Mouse (Mus musculus) kidney, postnatal 14 days (tissue): ENCODE measurements around the gene Prss53.
A peak's percentile ranks its signal among the peaks of the same experiment; 100 is the strongest.
"Not testable (repeated sequence)": the region's sequence is repeated elsewhere in the genome, so short reads cannot be mapped to it uniquely, and the experiment has no call there.

ENCODE experiments used
- DNase-seq: peaks from one replicate; pipeline ENCODE4 v3.0.0; 2022; ENCODE audit warnings: mixed read lengths

Prss53 gene

DNA sequence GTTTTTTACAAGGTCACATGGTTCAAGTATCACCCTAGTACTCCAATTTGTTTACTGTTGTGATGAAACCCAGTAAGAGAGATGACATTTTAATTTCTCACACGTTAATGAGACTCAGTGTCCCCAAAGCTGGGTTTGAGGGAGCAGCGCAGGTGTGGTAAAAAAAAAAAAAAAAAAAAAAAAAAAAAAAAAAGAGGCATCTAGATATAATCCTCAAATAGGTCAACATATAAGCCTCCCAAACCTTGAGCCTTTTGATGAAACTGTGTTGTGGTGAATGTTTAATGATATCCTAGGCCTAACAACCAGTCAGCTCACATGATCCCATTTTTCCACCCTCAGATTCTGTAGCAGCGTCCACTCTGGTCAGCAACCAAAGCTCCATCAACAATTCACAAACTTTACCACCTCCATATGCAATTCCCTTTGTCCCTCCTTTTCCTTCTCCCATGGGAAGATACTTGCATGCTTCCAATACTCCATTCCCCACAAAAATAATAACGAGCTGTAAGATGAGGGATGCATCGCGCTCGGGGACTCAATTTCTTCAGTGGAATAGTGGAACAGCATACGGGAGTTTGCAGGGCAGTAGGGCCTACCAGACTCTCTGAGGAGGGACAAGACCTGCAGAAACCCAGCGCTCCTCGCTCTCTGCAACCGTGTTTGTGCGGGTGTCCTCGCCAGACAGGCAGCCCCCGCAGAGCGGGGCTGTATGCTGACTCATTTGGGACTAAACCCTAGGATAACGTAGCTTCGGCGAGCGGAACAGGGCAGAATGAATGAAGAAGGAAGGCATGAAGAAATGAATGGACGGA lies 15.8 kb downstream of the Prss53 start:
- no peak for DNase-seq

DNA sequence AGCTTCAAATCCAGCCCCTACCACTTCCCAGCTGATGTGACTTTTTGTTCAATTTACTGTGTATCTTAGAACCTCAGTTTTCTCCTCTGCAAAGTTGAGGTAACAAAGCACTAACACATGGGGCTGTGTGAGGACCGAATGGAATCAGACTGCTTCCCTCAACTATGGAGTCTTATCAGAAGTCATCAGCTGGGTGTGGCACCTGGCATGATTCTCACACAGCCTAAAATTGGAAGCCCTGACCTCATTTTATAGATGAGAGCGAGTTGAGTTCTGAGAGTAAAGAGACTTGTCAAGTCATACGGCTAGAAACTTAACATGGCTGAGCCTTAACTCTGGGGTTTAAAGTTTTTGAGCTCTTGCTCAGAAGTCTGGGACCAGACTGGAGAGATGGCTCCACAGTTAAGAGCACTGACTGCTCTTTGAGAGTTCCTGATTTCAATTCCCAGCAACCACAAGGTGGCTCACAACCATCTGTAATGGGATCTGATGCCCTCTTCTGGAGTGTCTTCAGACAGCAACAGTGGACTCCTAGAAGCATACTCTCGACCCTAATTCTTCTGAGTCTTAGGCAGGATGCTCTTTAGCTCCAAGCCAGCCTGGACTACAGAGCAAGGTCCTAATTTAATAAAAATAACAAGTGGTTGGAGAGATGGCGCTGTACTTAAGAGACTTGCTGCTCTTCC lies 20.5 kb downstream of the Prss53 start:
- no peak for DNase-seq

DNA sequence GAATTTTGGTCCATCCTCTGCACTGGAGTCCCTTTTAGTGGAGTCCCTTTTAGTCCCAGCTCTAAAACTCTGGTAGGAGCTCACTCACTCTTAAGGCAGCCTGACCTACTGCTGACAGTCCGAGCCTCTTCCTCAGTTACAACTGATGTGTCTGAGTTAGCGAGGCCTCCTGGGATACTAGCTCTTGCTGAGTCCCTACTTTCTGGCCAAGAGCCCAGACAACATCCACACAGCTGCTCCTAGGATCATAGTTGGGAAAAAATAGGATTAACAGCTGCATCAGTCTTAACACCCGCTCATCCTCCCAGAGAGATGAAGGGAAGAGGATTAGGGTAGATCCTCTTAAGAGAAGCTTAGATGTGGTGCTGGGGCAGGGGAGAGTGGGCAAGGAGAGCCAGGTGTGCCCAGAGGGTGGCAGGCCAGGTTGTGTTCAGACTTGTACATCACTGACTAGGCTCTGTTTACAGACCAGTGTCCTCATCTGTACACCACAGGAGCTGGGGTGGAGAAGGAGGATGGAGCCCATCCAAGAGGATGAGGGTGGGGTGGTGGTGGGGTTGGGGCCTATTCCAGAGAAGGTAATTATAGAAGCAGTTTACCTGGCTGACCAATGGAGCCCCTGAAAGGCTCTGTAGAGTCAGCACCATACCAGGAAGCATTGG lies 21.5 kb downstream of the Prss53 start:
- DNase-seq = peak; percentile 52

DNA sequence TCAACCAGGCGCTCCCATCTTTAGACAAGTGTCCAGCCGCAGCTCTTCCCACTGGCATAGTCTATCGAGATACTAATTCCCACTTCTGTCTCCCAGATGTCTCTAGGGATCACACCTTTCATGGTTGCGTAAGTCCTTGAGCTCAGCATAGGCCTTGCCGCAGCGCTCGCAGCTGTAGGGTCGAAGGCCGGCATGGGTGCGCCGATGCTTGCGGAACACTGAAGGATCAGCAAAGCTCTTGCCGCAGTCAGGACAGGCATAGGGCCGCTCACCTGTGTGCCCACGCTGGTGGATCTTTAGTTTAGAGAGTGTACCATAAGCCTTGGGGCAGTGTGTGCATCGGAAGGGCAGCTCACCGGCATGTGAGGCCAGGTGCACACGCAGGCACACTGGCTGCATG lies 23.1 kb downstream of the Prss53 start:
- no peak for DNase-seq

DNA sequence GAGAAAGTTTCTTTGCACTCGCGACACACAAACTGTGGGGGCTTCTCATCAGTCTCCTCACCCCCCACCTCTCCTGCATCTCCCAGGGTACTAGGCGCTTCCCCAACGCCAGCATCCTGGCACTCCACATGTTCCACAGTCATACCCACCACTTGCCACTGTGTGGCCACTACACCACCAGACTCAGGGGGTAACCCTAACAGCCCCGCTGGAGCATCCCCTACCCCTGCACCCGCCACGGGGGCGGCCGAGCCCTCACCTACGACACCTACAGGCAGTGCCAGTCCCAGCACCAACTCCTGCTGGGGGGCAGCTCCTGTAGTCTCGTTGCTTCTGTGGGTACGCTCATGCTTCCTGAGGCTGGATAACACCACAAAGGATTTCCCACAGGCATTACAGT lies 24.3 kb downstream of the Prss53 start:
- no peak for DNase-seq

DNA sequence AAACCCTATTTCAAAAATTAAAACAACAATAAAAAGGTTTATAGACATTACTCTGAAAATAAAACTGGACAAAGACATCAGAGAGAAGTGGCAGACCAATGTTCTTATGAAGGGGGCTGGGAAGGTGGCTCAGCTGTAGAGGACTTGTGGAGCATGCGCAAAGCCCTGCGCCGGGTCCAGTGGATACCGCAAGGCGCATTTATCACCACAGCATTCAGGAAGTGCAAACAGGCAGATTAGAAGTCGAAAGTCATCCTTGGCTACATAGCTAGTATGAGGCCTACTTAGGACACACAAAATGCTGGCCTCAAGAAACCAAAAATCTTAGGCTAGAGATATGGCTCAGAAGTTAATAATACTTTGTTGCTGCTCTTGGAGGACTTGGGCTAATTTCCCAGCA lies 32.5 kb downstream of the Prss53 start:
- DNase-seq = no peak

DNA sequence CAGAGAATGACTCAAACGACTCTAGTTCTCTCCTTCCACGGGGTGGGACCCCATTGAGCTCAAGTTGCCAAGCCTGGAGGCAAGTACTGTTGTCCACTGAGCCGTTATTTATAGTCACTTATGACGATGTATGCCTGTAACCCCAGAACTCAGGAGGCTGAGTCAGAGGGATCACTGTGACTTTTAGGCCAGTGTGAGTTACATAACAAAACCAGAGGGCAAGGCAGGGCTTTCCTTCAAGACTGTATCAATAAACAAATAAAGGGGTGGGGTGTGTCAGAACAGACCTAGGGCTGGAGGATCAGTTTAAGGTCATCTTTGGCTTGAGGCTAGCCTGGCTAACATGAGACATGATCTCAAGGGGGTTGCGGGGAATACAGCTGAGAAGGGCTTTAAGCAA lies 39.9 kb downstream of the Prss53 start:
- no peak for DNase-seq

DNA sequence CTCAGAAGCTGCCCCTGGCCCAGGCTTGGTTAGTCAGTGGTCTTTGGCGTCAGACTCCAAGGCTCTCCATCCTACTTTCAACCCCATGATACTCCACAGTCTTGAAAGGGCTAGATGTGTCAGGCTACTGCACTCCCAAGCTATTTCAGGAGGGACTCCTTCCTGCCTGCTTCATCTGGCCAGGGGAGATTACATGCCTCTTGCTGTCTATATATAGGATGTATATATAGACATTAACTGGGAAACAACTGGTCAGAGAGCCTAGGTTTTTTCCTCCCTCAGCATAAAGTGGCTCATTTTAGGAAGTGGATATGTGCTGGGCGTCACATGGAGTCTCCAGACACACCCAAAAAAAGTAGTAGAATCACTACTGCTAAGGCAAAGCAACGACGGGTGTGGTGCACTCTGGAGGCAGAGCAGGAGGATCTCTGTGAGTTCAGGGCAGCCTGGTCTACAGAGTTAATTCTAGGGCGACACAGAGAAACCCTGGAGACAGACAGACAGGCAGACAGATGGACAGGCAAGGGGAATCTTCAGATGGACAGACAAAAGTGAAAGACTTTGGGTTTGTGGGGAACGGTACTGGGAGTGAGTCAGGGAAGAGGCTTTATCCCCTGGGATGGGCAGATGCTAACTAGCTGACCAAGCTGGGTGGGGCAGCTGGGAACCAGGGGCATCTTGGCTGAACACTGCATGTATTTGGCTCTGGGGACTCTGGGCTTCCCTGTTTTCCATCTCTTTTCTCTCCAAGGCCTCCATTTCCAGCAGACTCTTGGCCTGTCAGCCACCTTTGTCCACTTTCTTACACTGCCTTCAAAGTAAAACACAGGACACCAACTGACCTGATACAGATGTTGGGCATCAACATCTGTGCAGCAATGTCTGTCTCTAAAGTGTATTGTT lies 40.5 kb downstream of the Prss53 start:
- no peak for DNase-seq

DNA sequence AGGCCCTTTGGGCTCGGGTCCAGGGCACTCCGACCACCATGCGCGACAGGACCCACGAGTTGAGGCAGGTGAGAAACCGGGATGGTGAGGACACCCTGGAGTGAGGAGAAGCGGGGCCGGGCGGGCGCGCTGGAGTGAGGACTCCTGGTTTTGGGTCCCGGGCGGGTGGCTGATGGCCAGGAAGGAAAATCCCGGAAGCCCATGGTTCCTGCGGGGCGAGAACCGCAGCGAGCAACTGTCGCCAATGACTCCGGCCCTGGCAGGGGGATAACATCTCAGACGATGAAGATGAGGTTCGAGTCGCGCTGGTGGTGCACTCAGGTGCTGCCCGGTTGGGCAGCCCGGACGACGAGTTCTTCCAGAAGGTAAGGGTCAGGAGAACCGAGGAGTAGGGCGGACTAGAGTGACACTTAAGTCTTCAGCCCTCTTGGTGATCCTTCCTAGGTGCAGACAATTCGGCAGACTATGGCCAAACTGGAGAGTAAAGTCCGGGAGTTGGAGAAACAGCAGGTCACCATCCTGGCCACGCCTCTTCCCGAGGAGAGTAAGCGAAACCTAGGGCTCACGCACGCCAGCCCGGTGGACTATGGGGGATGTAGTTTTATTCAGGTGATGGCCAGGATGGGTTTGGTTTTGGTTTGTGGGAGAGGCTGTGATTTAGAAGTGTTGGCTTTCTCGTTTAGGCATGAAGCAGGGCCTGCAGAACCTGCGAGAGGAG lies 48.6 kb downstream of the Prss53 start:
- DNase-seq = peak; percentile 91

DNA sequence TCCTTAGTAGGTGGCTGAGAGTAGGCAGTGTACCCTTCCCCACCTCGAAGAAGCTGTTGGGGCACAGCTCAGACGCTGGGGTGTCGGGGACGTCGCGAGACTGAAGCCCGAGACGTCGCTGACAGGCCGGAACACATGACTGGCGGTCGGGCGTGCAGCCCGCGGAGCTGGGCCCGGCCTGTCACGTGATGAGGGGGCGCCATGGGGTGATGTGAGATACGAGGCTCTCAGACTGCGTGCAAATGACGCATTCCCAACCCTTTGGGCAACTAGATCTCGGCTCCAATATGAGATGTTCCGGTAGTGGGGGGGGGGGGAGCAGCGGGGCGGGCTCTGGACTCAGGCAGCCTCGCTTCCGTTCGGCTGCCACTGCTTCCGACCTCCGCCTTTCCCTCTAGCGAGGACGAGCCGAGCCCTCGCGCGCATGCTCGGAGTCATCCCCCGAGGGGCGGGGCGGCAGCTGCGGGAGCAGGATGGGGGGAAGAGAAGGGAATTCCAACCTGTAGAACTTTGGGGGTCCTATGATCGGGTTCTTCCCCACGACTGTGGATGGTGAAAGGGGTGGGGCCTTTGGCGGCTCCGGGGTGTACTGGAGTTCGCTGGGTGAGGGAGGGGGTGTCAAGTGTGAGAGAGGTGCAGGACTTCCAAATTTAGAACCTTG lies 49.3 kb downstream of the Prss53 start:
- peak; percentile 95 for DNase-seq

DNA sequence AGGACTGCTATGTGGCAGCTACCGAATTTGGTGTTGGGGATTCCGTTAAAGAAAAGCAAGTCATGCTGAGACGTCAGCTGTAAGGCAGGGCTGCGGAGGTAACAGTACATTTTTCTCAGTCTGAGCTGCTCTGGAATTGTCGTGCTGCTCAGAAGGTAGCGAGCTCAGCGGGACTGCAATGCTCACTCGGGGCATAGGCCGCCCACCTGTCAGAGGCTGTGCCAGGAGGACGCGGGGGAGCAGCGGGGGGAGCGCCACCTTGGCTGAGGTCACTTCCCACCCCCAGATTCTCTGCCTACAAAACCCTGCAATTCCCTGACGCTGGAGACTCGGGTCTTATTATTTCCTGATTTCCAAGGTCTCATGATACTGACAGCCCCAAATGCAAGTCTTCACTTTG lies 49.9 kb downstream of the Prss53 start:
- peak; percentile 65 for DNase-seq

DNA sequence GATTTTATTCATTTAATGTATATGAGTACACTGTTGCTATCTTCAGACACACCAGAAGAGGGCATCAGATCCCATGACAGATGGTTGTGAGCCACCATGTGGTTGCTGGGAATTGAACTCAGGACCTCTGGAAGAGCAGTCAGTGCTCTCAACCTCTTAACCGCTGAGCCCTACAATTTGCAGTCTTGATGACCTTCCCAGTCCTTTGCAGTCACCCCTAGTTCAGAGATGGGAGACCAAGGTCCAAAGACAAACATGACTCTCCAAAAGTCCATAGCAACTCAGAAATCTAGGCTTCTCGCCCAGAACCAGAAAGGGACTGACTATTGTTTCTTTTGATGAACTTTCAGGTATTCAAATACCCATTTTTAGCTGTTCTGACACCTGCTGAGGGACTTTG lies 50.7 kb downstream of the Prss53 start:
- not testable (repeated sequence) for DNase-seq

DNA sequence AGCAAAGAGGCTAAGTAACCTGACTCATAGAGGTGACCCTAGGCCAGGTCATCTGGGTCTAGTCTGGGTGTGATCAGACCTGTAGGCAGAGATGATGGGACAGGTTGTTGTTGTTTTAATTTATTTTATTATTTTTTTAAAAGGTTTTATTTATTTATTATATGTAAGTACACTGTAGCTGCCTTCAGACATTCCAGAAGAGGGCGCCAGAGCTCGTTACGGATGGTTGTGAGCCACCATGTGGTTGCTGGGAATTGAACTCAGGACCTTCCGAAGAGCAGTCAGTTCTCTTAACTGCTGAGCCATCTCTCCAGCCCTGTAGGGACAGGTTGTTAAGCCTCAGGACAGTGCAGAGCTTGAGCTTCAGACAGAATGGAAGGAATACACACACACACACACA lies 52.9 kb downstream of the Prss53 start:
- not testable (repeated sequence) for DNase-seq

DNA sequence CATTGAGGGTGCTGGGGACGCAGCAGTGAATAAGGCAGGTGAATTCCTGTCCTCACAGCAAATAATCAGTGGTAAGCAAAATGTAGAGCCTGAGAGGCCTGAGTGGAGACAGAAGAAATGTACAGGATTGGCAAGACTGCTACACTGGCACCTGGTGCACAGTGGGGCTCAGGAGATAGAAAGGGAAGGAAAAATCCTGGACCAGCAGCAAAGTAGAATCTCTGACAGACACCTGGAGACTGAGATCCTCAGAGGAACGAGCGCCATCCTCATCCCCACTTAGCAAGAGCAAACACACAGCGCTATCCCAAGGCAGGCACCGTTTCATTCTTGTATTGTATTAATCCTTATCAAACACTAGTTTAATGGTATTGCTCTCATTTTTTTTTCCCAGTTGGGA lies 53.3 kb downstream of the Prss53 start:
- no peak for DNase-seq
